Mouse (Mus musculus): Measurements from ENCODE around the gene Fgf18. TPM values are rescaled to one million over a fixed set of nuclear protein-coding genes. Genes with fewer than 3 reads are reported as not detected.

Gene Fgf18
- total RNA-seq, 2 experiments from 2014 or later, result 7.3 to 9.3 TPM

- DNase-seq, result no peak
Measured at GRCm38 (mm10) chr11:33070520-33070919, 76.7 kb downstream of the Fgf18 start.

Other genes with a start within 250 kb of the Fgf18 start
- gene Npm1, start 15.8 kb upstream of the Fgf18 start, total RNA-seq (2021), result 100 to 1,000 TPM; 197 to 218 TPM
- not detected for gene Tlx3, start 56.2 kb upstream of the Fgf18 start, total RNA-seq (2021)
- gene Gm12117, start 129.3 kb upstream of the Fgf18 start, total RNA-seq (2021), result not detected

All from gastrocnemius, postnatal 10 days (tissue).